Mouse (Mus musculus) forebrain, embryonic 10.5 days (tissue): Measurements from ENCODE around the gene Zbtb20. TPM values are rescaled to one million over a fixed set of nuclear protein-coding genes. Genes with fewer than 3 reads are reported as not detected.

ENCODE experiments used
- DNase-seq: peaks from one replicate; pipeline ENCODE4 v3.0.0-alpha.2; 2017; ENCODE audit warnings: low spot score; ENCODE audit errors: extremely low spot score
- H3K27ac ChIP-seq: fragments of 300-500 bp; sonication (generic); 2 replicates; pipeline ENCODE4 v1.5.1; 2016; ENCODE audit warnings: mild to moderate bottlenecking
- H3K27me3 ChIP-seq: fragments of 300-500 bp; sonication (generic); 2 replicates; pipeline ENCODE4 v1.6.1; 2016; ENCODE audit warnings: mild to moderate bottlenecking; ENCODE audit not compliant: poor library complexity, severe bottlenecking
- H3K36me3 ChIP-seq: fragments of 300-500 bp; sonication (generic); replicated peaks from 2 replicates; pipeline ENCODE4 v1.6.1; 2016; ENCODE audit warnings: mild to moderate bottlenecking, moderate library complexity
- H3K4me1 ChIP-seq: fragments of 300-500 bp; sonication (generic); 2 replicates; pipeline ENCODE4 v1.6.1; 2016
- H3K4me3 ChIP-seq: fragments of 300-500 bp; sonication (generic); 2 replicates; pipeline ENCODE4 v1.5.1; 2016; ENCODE audit warnings: mild to moderate bottlenecking, moderate library complexity
- H3K9me3 ChIP-seq: fragments of 300-500 bp; sonication (generic); 2 replicates; pipeline ENCODE4 v1.6.1; 2016; ENCODE audit warnings: mild to moderate bottlenecking, moderate library complexity
- WGBS: fragments of 180-500 bp; shearing (Covaris S2); methylation state at CpG from one replicate; pipeline ENCODE4 v1.1.7; 2016; 5-methylcytosine and 5-hydroxymethylcytosine counted together
- polyA plus RNA-seq: library from polyadenylated mRNA; unstranded; fragments of >200 nt; fragmentation: Nextera tagmentation; extraction: Ambion mirVana; gene quantifications from 2 replicates; pipeline ENCODE4 v1.2.1, GENCODE M21; 2016

The Zbtb20 gene
- polyA plus RNA-seq, 1 experiment from 2014 or later: 17.3 TPM

GRCm38 (mm10) chr16:43376782-43377181 is 501.1 kb downstream of the Zbtb20 start:
- Histone ChIP-seq H3K4me3 (no peak overlapping the region), H3K9me3 (no peaks in the 10 kb centered on the region)

GRCm38 (mm10) chr16:43379351-43380325 is 504.0 kb downstream of the Zbtb20 start:
- DNase-seq: no peak
- Histone ChIP-seq H3K27me3 (no peaks in the 10 kb centered on the region), H3K4me1 (no peaks in the 10 kb centered on the region), H3K36me3 (no peaks in the 10 kb centered on the region), H3K27ac (no peak overlapping the region), H3K4me3 (no peak overlapping the region), H3K9me3 (no peaks in the 10 kb centered on the region)
- WGBS: 91% methylated on average over 7 of the region's 7 CpGs

More at GRCm38 (mm10) chr16:43376782-43377181, 501.1 kb downstream of the Zbtb20 start:
- no peaks in the 10 kb centered on the region for H3K4me1 ChIP-seq
- DNase-seq: no peak
- H3K27me3 ChIP-seq: no peaks in the 10 kb centered on the region
- no peak overlapping the region for H3K27ac ChIP-seq
- no peaks in the 10 kb centered on the region for H3K36me3 ChIP-seq
- WGBS: 80% methylated on average over 6 of the region's 6 CpGs

- H3K27ac ChIP-seq: no peak overlapping the region
- no peak for DNase-seq
- no peaks in the 10 kb centered on the region for H3K4me1 ChIP-seq
- H3K36me3 ChIP-seq: no peaks in the 10 kb centered on the region
- WGBS: 90% methylated on average over 2 of the region's 2 CpGs
- no peak overlapping the region for H3K4me3 ChIP-seq
- no peaks in the 10 kb centered on the region for H3K27me3 ChIP-seq
- H3K9me3 ChIP-seq: no peaks in the 10 kb centered on the region
Measured at GRCm38 (mm10) chr16:43381183-43381582, 505.5 kb downstream of the Zbtb20 start.

GRCm38 (mm10) chr16:43383149-43383740 is 507.6 kb downstream of the Zbtb20 start:
- Histone ChIP-seq H3K36me3 (no peaks in the 10 kb centered on the region), H3K9me3 (no peaks in the 10 kb centered on the region), H3K27me3 (no peaks in the 10 kb centered on the region), H3K4me3 (no peak overlapping the region), H3K4me1 (no peaks in the 10 kb centered on the region), H3K27ac (no peak overlapping the region)
- WGBS: 85% methylated on average over 7 of the region's 7 CpGs
- no peak for DNase-seq

- no peak for DNase-seq
- Histone ChIP-seq H3K4me3 (no peak overlapping the region), H3K27me3 (no peaks in the 10 kb centered on the region), H3K27ac (no peak overlapping the region), H3K9me3 (no peaks in the 10 kb centered on the region), H3K4me1 (no peaks in the 10 kb centered on the region), H3K36me3 (no peaks in the 10 kb centered on the region)
- WGBS: 96% methylated on average over 4 of the region's 4 CpGs
Measured at GRCm38 (mm10) chr16:43384953-43385619, 509.4 kb downstream of the Zbtb20 start.

GRCm38 (mm10) chr16:43385620-43386210 is 510.0 kb downstream of the Zbtb20 start:
- 84% methylated on average over 5 of the region's 5 CpGs for WGBS
- no peak for DNase-seq
- no peaks in the 10 kb centered on the region for H3K27me3 ChIP-seq

GRCm38 (mm10) chr16:43386426-43386825 is 510.7 kb downstream of the Zbtb20 start:
- WGBS: 91% methylated on average over 5 of the region's 5 CpGs
- no peaks in the 10 kb centered on the region for H3K9me3 ChIP-seq
- no peak for DNase-seq
- H3K27me3 ChIP-seq: no peaks in the 10 kb centered on the region
- H3K36me3 ChIP-seq: no peaks in the 10 kb centered on the region
- H3K27ac ChIP-seq: no peak overlapping the region
- H3K4me1 ChIP-seq: no peaks in the 10 kb centered on the region
- H3K4me3 ChIP-seq: no peak overlapping the region

More at GRCm38 (mm10) chr16:43385620-43386210, 510.0 kb downstream of the Zbtb20 start:
- Histone ChIP-seq H3K4me1 (no peaks in the 10 kb centered on the region), H3K4me3 (no peak overlapping the region), H3K27ac (no peak overlapping the region), H3K36me3 (no peaks in the 10 kb centered on the region), H3K9me3 (no peaks in the 10 kb centered on the region)

- Histone ChIP-seq H3K36me3 (no peaks in the 10 kb centered on the region), H3K27me3 (no peaks in the 10 kb centered on the region), H3K4me1 (no peaks in the 10 kb centered on the region), H3K9me3 (no peaks in the 10 kb centered on the region), H3K4me3 (no peak overlapping the region), H3K27ac (no peak overlapping the region)
- no peak for DNase-seq
- 92% methylated on average over 5 of the region's 5 CpGs for WGBS
Measured at GRCm38 (mm10) chr16:43388389-43388788, 512.7 kb downstream of the Zbtb20 start.

GRCm38 (mm10) chr16:43390387-43390786 is 514.7 kb downstream of the Zbtb20 start:
- Histone ChIP-seq H3K4me3 (no peak overlapping the region), H3K27ac (no peak overlapping the region), H3K27me3 (no peaks in the 10 kb centered on the region), H3K9me3 (no peaks in the 10 kb centered on the region), H3K36me3 (no peaks in the 10 kb centered on the region), H3K4me1 (no peaks in the 10 kb centered on the region)
- no peak for DNase-seq
- 91% methylated on average over 4 of the region's 4 CpGs for WGBS

- Histone ChIP-seq H3K4me3 (no peak overlapping the region), H3K27ac (no peak overlapping the region), H3K27me3 (no peaks in the 10 kb centered on the region), H3K4me1 (no peaks in the 10 kb centered on the region), H3K36me3 (no peaks in the 10 kb centered on the region), H3K9me3 (no peaks in the 10 kb centered on the region)
- WGBS: 87% methylated on average over 4 of the region's 4 CpGs
- no peak for DNase-seq
Measured at GRCm38 (mm10) chr16:43393382-43393781, 517.7 kb downstream of the Zbtb20 start.

GRCm38 (mm10) chr16:43394013-43394568 is 518.4 kb downstream of the Zbtb20 start:
- no peak overlapping the region for H3K4me3 ChIP-seq
- 90% methylated on average over 9 of the region's 9 CpGs for WGBS
- no peaks in the 10 kb centered on the region for H3K36me3 ChIP-seq
- no peaks in the 10 kb centered on the region for H3K4me1 ChIP-seq
- H3K27me3 ChIP-seq: no peaks in the 10 kb centered on the region
- H3K9me3 ChIP-seq: no peaks in the 10 kb centered on the region
- no peak overlapping the region for H3K27ac ChIP-seq
- DNase-seq: no peak

GRCm38 (mm10) chr16:43394760-43395159 is 519.1 kb downstream of the Zbtb20 start:
- WGBS: 89% methylated on average over 2 of the region's 2 CpGs
- Histone ChIP-seq H3K9me3 (no peaks in the 10 kb centered on the region), H3K36me3 (no peaks in the 10 kb centered on the region), H3K4me1 (no peaks in the 10 kb centered on the region), H3K4me3 (no peak overlapping the region), H3K27ac (no peak overlapping the region), H3K27me3 (no peaks in the 10 kb centered on the region)
- DNase-seq: no peak
